Mouse (Mus musculus) naive thymus-derived CD4-positive, alpha-beta T cell, adult 2 months (primary cell): ENCODE results near the gene Unc13d.
"Not testable (repeated sequence)": the region's sequence is repeated elsewhere in the genome, so short reads cannot be mapped to it uniquely, and the experiment has no call there.

Experiments used
- DNase-seq: peaks from one replicate; pipeline ENCODE4 v3.0.0-alpha.2; 2011; ENCODE audit warnings: low read depth

Unc13d gene

GRCm38 (mm10) chr11:116021328-116022220 is 56.2 kb downstream of the Unc13d start:
- peak; percentile 57 for DNase-seq

GRCm38 (mm10) chr11:116020519-116020922 is 57.2 kb downstream of the Unc13d start:
- DNase-seq: peak; percentile 68

GRCm38 (mm10) chr11:116019976-116020411 is 57.8 kb downstream of the Unc13d start:
- peak; percentile 66 for DNase-seq

- peak; percentile 56 for DNase-seq
Measured at GRCm38 (mm10) chr11:116019360-116019791, 58.4 kb downstream of the Unc13d start.

- DNase-seq: not testable (repeated sequence)
Measured at GRCm38 (mm10) chr11:116018867-116019266, 58.9 kb downstream of the Unc13d start.

- peak; percentile 61 for DNase-seq
Measured at GRCm38 (mm10) chr11:116018106-116018505, 59.7 kb downstream of the Unc13d start.

- DNase-seq: no peak
Measured at GRCm38 (mm10) chr11:116014821-116015220, 62.9 kb downstream of the Unc13d start.

- DNase-seq: peak; percentile 90
Measured at GRCm38 (mm10) chr11:116012262-116012947, 65.4 kb downstream of the Unc13d start, which contains the start of gene Galk1. Gene Galk1, minus strand, starts transcription at chr11:116012719.
